Comparison of ENCODE assay signal across 17 mouse cellular contexts in the genomic region with DNA sequence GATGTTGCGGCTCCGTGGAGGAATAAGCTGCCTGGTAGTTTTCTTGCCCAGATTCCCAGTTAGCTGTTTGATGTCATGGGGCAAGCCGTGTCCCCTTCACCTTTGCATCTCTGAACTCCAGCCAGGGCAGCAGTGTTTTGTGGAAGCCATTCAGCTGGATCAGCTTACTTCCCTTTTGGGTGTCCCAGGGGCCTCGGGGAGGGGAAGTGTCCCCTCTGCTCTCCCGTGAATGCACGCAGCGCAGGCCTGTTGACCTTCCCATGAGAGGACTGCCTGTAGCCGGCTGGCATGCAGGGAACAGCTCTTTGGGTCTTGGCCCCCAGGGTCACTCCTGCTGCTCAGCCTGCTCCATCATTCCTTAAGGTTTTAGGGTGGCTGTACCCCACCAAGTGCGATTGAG. TPM values are rescaled to one million over a fixed set of nuclear protein-coding genes. Genes with fewer than 3 reads are reported as not detected.
DNase-seq lines count a peak whose midpoint lies in the region; ATAC-seq and TF ChIP-seq lines count a peak whose summit lies in the region.
"Had no signal": no experiment of that assay in that cellular context is flagged by ENCODE, and none has a peak within 500 bp of the region (broad histone marks: within the 10 kb centered on the region; RNA-seq: fewer than 3 reads in every experiment).

No protein-coding gene starts in this region.

- WGBS in bone marrow, adult 2 months, result 19% methylated on average over 9 of the region's 9 CpGs
- 27% methylated on average over 9 of the region's 9 CpGs for WGBS in spleen, adult 2 months

- peak overlapping the region; percentile 54 for H3K27ac ChIP-seq in bone marrow, adult 2 months (ENCODE audit: control insufficient read depth, insufficient read depth, low read depth, low read length, poor library complexity)
- peak overlapping the region; percentile 84 for H3K27ac ChIP-seq in spleen, adult 2 months (ENCODE audit: insufficient read depth, low read length)
- H3K27ac ChIP-seq: embryonic facial prominence, embryonic 10.5 days; heart, adult 2 months; hindbrain, postnatal 0 days; kidney, embryonic 15.5 days had no signal

- TF ChIP-seq POLR2A in bone marrow, adult 2 months (IDR thresholded peaks at IDR 0.05; ENCODE audit: borderline replicate concordance, control insufficient read depth, low read depth, low read length), result no peak
- no peak for TF ChIP-seq POLR2A in spleen, adult 2 months (IDR thresholded peaks at IDR 0.05; ENCODE audit: low read depth, low read length)

- DNase-seq in kidney, postnatal 14 days, result peak; percentile 10
- no peak for DNase-seq in kidney, adult 18-20 months
- DNase-seq in lung, postnatal 36 days, result peak; percentile 59
- DNase-seq in spleen, adult 2 months (ENCODE audit: low read depth in 1 of 2, low spot score in 2 of 2), result peak; percentile 63 to 77
- no peak for DNase-seq in Muller cell, postnatal 12 days (ENCODE audit: inconsistent ontology term)
- no peak for DNase-seq in cerebellum, postnatal 10 days
- DNase-seq: cerebellum, postnatal 14 days had no signal

- ATAC-seq in inflammation-experienced regulatory T-cells, adult 6 months, result no peak
- ATAC-seq: hindbrain, postnatal 0 days had no signal

- H3K36me3 ChIP-seq in spleen, adult 2 months (ENCODE audit: control insufficient read depth, insufficient read depth, low read length), result no peaks in the 10 kb centered on the region
- H3K36me3 ChIP-seq: embryonic facial prominence, embryonic 10.5 days; kidney, embryonic 15.5 days had no signal

- TF ChIP-seq CTCF in bone marrow, adult 2 months (IDR thresholded peaks at IDR 0.05; ENCODE audit: control insufficient read depth, insufficient read depth, low read length), result no peak
- no peak for TF ChIP-seq CTCF in spleen, adult 2 months (IDR thresholded peaks at IDR 0.05; ENCODE audit: extremely low read depth, insufficient read depth, insufficient read length, insufficient replicate concordance)

- no peaks in the 10 kb centered on the region for H3K27me3 ChIP-seq in spleen, adult 2 months (ENCODE audit: control insufficient read depth, insufficient read depth, low read length)
- H3K27me3 ChIP-seq: kidney, embryonic 15.5 days had no signal

- no peak overlapping the region for H3K4me3 ChIP-seq in bone marrow, adult 2 months (replicated peaks; ENCODE audit: control insufficient read depth, low read depth, low read length)
- H3K4me3 ChIP-seq in spleen, adult 2 months (ENCODE audit: extremely low read depth, insufficient read depth, insufficient read length), result no peak overlapping the region
- H3K4me3 ChIP-seq: embryonic facial prominence, embryonic 10.5 days; heart, adult 2 months; kidney, embryonic 15.5 days had no signal

- H3K4me1 ChIP-seq in bone marrow, adult 2 months (ENCODE audit: control insufficient read depth, insufficient read depth, low read length), result peaks cover 2% of the 10 kb centered on the region
- peaks cover 39% of the 10 kb centered on the region; the same call in 1 of the 2 replicates for H3K4me1 ChIP-seq in spleen, adult 2 months (ENCODE audit: control insufficient read depth, insufficient read depth, insufficient read length)
- H3K4me1 ChIP-seq: embryonic facial prominence, embryonic 10.5 days; kidney, embryonic 15.5 days had no signal

RNA-seq across cellular contexts. Expression of gene AL607142.1, which starts 10.7 kb away (rescaled TPM):
- polyA plus RNA-seq in bone marrow, adult 2 months (2011; ENCODE audit: insufficient read depth, insufficient read length, low replicate concordance, missing spikeins), result not detected in 2 replicates
- polyA plus RNA-seq in spleen, adult 2 months (2012; rRNA removed), result not detected in 2 replicates
- polyA plus RNA-seq in inflammation-experienced regulatory T-cells, adult 6 months (2017; shearing (Covaris generic)), result not detected
- polyA plus RNA-seq: activated CD4-positive, CD25-positive, alpha-beta regulatory T cell, adult 4 months; CD4-positive, CD25-positive, alpha-beta regulatory T cell, adult 4 months; embryonic facial prominence, embryonic 10.5 days; heart, adult 2 months; heart, postnatal 0 days; hindbrain, postnatal 0 days; kidney, embryonic 15.5 days; liver, embryonic 11.5 days had no signal

Comparison
In these comparisons a context has a peak if more than half of its experiments do, and no peak if none do; other contexts are left out.
1. DNase-seq: peak in kidney, postnatal 14 days (single experiment), lung, postnatal 36 days (single experiment) and spleen, adult 2 months (2 of 2); none in kidney, adult 18-20 months (single experiment), Muller cell, postnatal 12 days (single experiment) and cerebellum, postnatal 10 days (0 of 2).